9 mouse cellular contexts compared by ENCODE assay signal in genomic region chr1:154983325-154983724, GRCm38 (mm10).
DNase-seq lines count a peak whose midpoint lies in the region; ATAC-seq and TF ChIP-seq lines count a peak whose summit lies in the region.
"Had no signal": no experiment of that assay in that cellular context is flagged by ENCODE, and none has a peak within 500 bp of the region (broad histone marks: within the 10 kb centered on the region; RNA-seq: fewer than 3 reads in every experiment).

No protein-coding gene starts in this region.

- H3K4me1 ChIP-seq in midbrain, postnatal 0 days (ENCODE audit: insufficient read depth, low read length): no peaks in the 10 kb centered on the region
- no peaks in the 10 kb centered on the region for H3K4me1 ChIP-seq in midbrain, embryonic 11.5 days (ENCODE audit: control insufficient read depth, insufficient read depth, low read length)
- H3K4me1 ChIP-seq in embryonic facial prominence, embryonic 10.5 days: peaks cover 17% of the 10 kb centered on the region

- H3K4me3 ChIP-seq in midbrain, postnatal 0 days (ENCODE audit: low read depth, low read length): no peak overlapping the region
- H3K4me3 ChIP-seq in midbrain, embryonic 11.5 days (ENCODE audit: low read depth, low read length): no peak overlapping the region
- H3K4me3 ChIP-seq in embryonic facial prominence, embryonic 10.5 days: no peak overlapping the region

- H3K27me3 ChIP-seq in midbrain, postnatal 0 days (ENCODE audit: insufficient read depth, low read length): no peaks in the 10 kb centered on the region
- no peaks in the 10 kb centered on the region for H3K27me3 ChIP-seq in midbrain, embryonic 11.5 days (ENCODE audit: control insufficient read depth, insufficient read depth, low read length)
- H3K27me3 ChIP-seq in embryonic facial prominence, embryonic 10.5 days (replicated peaks; ENCODE audit: low read depth, poor library complexity, severe bottlenecking): no peaks in the 10 kb centered on the region

- WGBS in midbrain, postnatal 0 days: 77% methylated on average over 7 of the region's 7 CpGs
- WGBS in midbrain, embryonic 11.5 days: 91% methylated on average over 7 of the region's 7 CpGs
- WGBS in embryonic facial prominence, embryonic 10.5 days: 87% methylated on average over 7 of the region's 7 CpGs

- no peak overlapping the region for H3K27ac ChIP-seq in midbrain, postnatal 0 days (ENCODE audit: low read depth, low read length)
- H3K27ac ChIP-seq in midbrain, embryonic 11.5 days (ENCODE audit: low read depth, low read length): no peak overlapping the region
- H3K27ac ChIP-seq in embryonic facial prominence, embryonic 10.5 days (replicated peaks): no peak overlapping the region

- no peak overlapping the region for H3K9ac ChIP-seq in midbrain, postnatal 0 days (replicated peaks; ENCODE audit: low read length, poor library complexity, severe bottlenecking)
- no peak overlapping the region for H3K9ac ChIP-seq in midbrain, embryonic 11.5 days (ENCODE audit: low read length)

- no peak for ATAC-seq in midbrain, postnatal 0 days (ENCODE audit: low FRiP score)
- ATAC-seq in midbrain, embryonic 11.5 days (ENCODE audit: low FRiP score): no peak

- H3K9me3 ChIP-seq in midbrain, postnatal 0 days (ENCODE audit: low read length): no peaks in the 10 kb centered on the region
- no peaks in the 10 kb centered on the region for H3K9me3 ChIP-seq in midbrain, embryonic 11.5 days (ENCODE audit: control insufficient read depth, low read length)
- H3K9me3 ChIP-seq in embryonic facial prominence, embryonic 10.5 days: no peaks in the 10 kb centered on the region
- H3K9me3 ChIP-seq: G1E had no signal

- H3K36me3 ChIP-seq in midbrain, postnatal 0 days (ENCODE audit: insufficient read depth, low read length): no peaks in the 10 kb centered on the region
- H3K36me3 ChIP-seq in midbrain, embryonic 11.5 days (ENCODE audit: control insufficient read depth, insufficient read depth, low read length): no peaks in the 10 kb centered on the region
- H3K36me3 ChIP-seq in embryonic facial prominence, embryonic 10.5 days (replicated peaks): no peaks in the 10 kb centered on the region
- H3K36me3 ChIP-seq: G1E had no signal

- DNase-seq in midbrain, postnatal 0 days (ENCODE audit: low spot score): peak; percentile 65
- DNase-seq in midbrain, embryonic 11.5 days (ENCODE audit: low spot score, missing footprints): no peak
- peak; percentile 83 for DNase-seq in cerebellum, adult 11-12 months
- DNase-seq in heart, adult 8-10 months (ENCODE audit: low spot score): peak; percentile 42
- peak; percentile 71 for DNase-seq in testis, postnatal 14 days (ENCODE audit: low spot score)
- no peak for DNase-seq in embryonic facial prominence, embryonic 10.5 days (ENCODE audit: low spot score)
- no peak for DNase-seq in B cell, adult 2 months
- no peak for DNase-seq in MN1 (ENCODE audit: low spot score)

- TF ChIP-seq CTCF in midbrain, postnatal 0 days (IDR thresholded peaks at IDR 0.05): no peak; the same call in 1 of the 2 replicates

- H3K4me2 ChIP-seq in midbrain, postnatal 0 days (ENCODE audit: low read depth, low read length, poor library complexity, severe bottlenecking): no peak overlapping the region
- no peak overlapping the region for H3K4me2 ChIP-seq in midbrain, embryonic 11.5 days

Comparison
In these comparisons a context has a peak if more than half of its experiments do, and no peak if none do; other contexts are left out.
1. DNase-seq: peak in midbrain, postnatal 0 days (single experiment), cerebellum, adult 11-12 months (single experiment), heart, adult 8-10 months (single experiment) and testis, postnatal 14 days (single experiment); none in midbrain, embryonic 11.5 days (single experiment), embryonic facial prominence, embryonic 10.5 days (single experiment), B cell, adult 2 months (0 of 2) and MN1 (single experiment).